Mouse (Mus musculus) ES-Bruce4 (cell line): ENCODE results near the gene Mmadhc. TPM values are rescaled to one million over a fixed set of nuclear protein-coding genes. Genes with fewer than 3 reads are reported as not detected.
A peak's percentile ranks its signal among the peaks of the same experiment; 100 is the strongest.

Source experiments
- H3K27ac ChIP-seq: 2 replicates; pipeline ENCODE4 v1.5.1; 2012; ENCODE audit warnings: low read length, inconsistent platforms; ENCODE audit not compliant: insufficient read depth
- H3K27me3 ChIP-seq: 2 replicates; pipeline ENCODE4 v1.6.1; 2012; ENCODE audit warnings: mild to moderate bottlenecking, low read length, inconsistent platforms; ENCODE audit not compliant: control insufficient read depth, poor library complexity, insufficient read depth, severe bottlenecking
- H3K36me3 ChIP-seq: 2 replicates; pipeline ENCODE4 v1.6.1; 2012; ENCODE audit warnings: inconsistent platforms, mild to moderate bottlenecking, low read length, moderate library complexity; ENCODE audit not compliant: control insufficient read depth, poor library complexity, insufficient read depth, severe bottlenecking
- H3K4me1 ChIP-seq: one replicate; pipeline ENCODE4 v1.8.1; 2011; ENCODE audit warnings: low read length; ENCODE audit not compliant: control insufficient read depth, insufficient read depth
- H3K4me3 ChIP-seq: 2 replicates; pipeline ENCODE4 v1.5.1; 2011; ENCODE audit warnings: low read depth, mild to moderate bottlenecking, low read length
- H3K9ac ChIP-seq: 2 replicates; pipeline ENCODE4 v1.6.1; 2012; ENCODE audit warnings: low read depth, mild to moderate bottlenecking, inconsistent platforms; ENCODE audit not compliant: poor library complexity, severe bottlenecking
- H3K9me3 ChIP-seq: replicated peaks from 2 replicates; pipeline ENCODE4 v1.6.1; 2012; ENCODE audit warnings: mild to moderate bottlenecking, low read length, inconsistent platforms; ENCODE audit not compliant: control insufficient read depth, poor library complexity, insufficient read depth, severe bottlenecking
- CTCF ChIP-seq: IDR thresholded peaks from one replicate; pipeline ENCODE4 v1.8.1; 2011; ENCODE audit warnings: low read depth, low read length
- EP300 ChIP-seq: IDR thresholded peaks from 2 replicates; pipeline ENCODE4 v1.6.1; 2011; ENCODE audit warnings: low read depth, low read length; ENCODE audit not compliant: insufficient read depth
- POLR2A ChIP-seq: IDR thresholded peaks from one replicate; pipeline ENCODE4 v1.8.1; 2011; ENCODE audit warnings: low read length; ENCODE audit not compliant: insufficient read depth
- polyA plus RNA-seq: library from polyadenylated mRNA; stranded (reverse); fragments of >200 nt; gene quantifications from 2 replicates; pipeline ENCODE4 v1.2.4, GENCODE M21; 2011; ENCODE audit warnings: low read depth; ENCODE audit not compliant: missing spikeins, insufficient read depth, insufficient read length

The Mmadhc gene
- polyA plus RNA-seq: 88.0 and 89.8 TPM in 2 replicates

- TF ChIP-seq CTCF: no peak
- 0 out of 2 replicates have a peak, but pooled peaks have one; percentile 37 for TF ChIP-seq EP300
- TF ChIP-seq POLR2A: peak; percentile 30
- H3K9ac ChIP-seq: peak within 1 kb of the TSS; percentile 73
- no peaks in the 10 kb centered on the region for H3K27me3 ChIP-seq
- H3K27ac ChIP-seq: no peak within 1 kb of the TSS
- peak within 1 kb of the TSS; percentile 78 for H3K4me3 ChIP-seq
- no peaks in the 10 kb centered on the region for H3K4me1 ChIP-seq
- peaks cover under 1% of the 10 kb centered on the region; the same call in 1 of the 2 replicates for H3K36me3 ChIP-seq
- no peaks in the 10 kb centered on the region for H3K9me3 ChIP-seq
Observed at GRCm38 (mm10) chr2:50296109-50296986, at the start of gene Mmadhc. Gene Mmadhc (minus strand): TSS chr2:50296801.

GRCm38 (mm10) chr2:50343598-50343997, 47.0 kb upstream of the Mmadhc start:
- Histone ChIP-seq H3K9ac (no peak overlapping the region), H3K4me1 (no peaks in the 10 kb centered on the region), H3K4me3 (no peak overlapping the region), H3K36me3 (no peaks in the 10 kb centered on the region), H3K9me3 (no peaks in the 10 kb centered on the region), H3K27me3 (no peaks in the 10 kb centered on the region), H3K27ac (no peak overlapping the region)
- TF ChIP-seq CTCF (no peak), EP300 (no peak), POLR2A (no peak)

GRCm38 (mm10) chr2:50339061-50339460, 42.5 kb upstream of the Mmadhc start:
- TF ChIP-seq EP300: no peak
- TF ChIP-seq CTCF: no peak
- no peak for TF ChIP-seq POLR2A
- Histone ChIP-seq H3K36me3 (no peaks in the 10 kb centered on the region), H3K27ac (no peak overlapping the region), H3K27me3 (no peaks in the 10 kb centered on the region), H3K4me3 (no peak overlapping the region), H3K9ac (no peak overlapping the region), H3K4me1 (no peaks in the 10 kb centered on the region), H3K9me3 (no peaks in the 10 kb centered on the region)

GRCm38 (mm10) chr2:50337596-50337995, 41.0 kb upstream of the Mmadhc start:
- Histone ChIP-seq H3K4me1 (no peaks in the 10 kb centered on the region), H3K4me3 (no peak overlapping the region), H3K9ac (no peak overlapping the region), H3K36me3 (no peaks in the 10 kb centered on the region), H3K27me3 (no peaks in the 10 kb centered on the region), H3K27ac (no peak overlapping the region), H3K9me3 (no peaks in the 10 kb centered on the region)
- no peak for TF ChIP-seq POLR2A
- TF ChIP-seq EP300: no peak
- TF ChIP-seq CTCF: no peak

DNA sequence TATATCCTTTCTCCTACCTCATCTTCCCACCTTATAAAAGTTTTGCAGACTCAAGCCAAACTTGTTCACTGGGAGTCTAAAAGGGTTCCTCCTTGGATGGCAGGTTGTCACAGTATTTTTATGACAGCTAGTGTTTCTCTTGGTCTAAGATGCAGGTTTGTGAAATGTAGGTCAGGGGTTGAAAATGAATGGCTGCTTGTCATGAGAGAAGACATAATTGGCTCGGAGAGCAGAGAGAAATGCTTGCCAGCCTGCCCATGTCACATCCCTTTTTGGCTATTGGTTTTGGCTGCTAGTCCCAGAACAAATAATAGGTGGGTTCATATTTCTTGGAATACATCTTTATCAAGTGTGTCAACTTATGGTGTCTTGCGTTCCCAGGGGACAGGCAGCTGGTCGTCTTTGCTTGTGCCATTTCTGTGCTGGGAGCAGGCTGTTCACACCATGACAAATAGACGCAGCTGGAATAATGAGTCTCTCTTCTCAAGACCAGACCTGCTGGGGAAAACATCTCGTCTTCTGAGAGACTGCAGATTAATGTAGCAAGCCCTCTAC, 35.2 kb upstream of the Mmadhc start:
- TF ChIP-seq POLR2A: no peak
- Histone ChIP-seq H3K36me3 (no peaks in the 10 kb centered on the region), H3K27me3 (no peaks in the 10 kb centered on the region), H3K9ac (no peak overlapping the region), H3K4me1 (no peaks in the 10 kb centered on the region), H3K4me3 (no peak overlapping the region), H3K9me3 (no peaks in the 10 kb centered on the region), H3K27ac (no peak overlapping the region)

GRCm38 (mm10) chr2:50328181-50328580, 31.6 kb upstream of the Mmadhc start:
- TF ChIP-seq POLR2A: no peak
- TF ChIP-seq CTCF: no peak
- no peak for TF ChIP-seq EP300

More at GRCm38 (mm10) chr2:50328181-50328580, 31.6 kb upstream of the Mmadhc start:
- H3K36me3 ChIP-seq: no peaks in the 10 kb centered on the region
- H3K4me3 ChIP-seq: no peak overlapping the region
- H3K9me3 ChIP-seq: peaks cover 4% of the 10 kb centered on the region
- H3K27ac ChIP-seq: no peak overlapping the region
- H3K9ac ChIP-seq: no peak overlapping the region
- no peaks in the 10 kb centered on the region for H3K27me3 ChIP-seq
- no peaks in the 10 kb centered on the region for H3K4me1 ChIP-seq
